Mouse (Mus musculus): ENCODE measurements at regions not wholly inside any gene's neighbourhood (a gene's known extent, or its start where the extent isn't known, plus 50 kb on each side); places are given as distances from the start of the nearest gene placed in this dataset.

DNA sequence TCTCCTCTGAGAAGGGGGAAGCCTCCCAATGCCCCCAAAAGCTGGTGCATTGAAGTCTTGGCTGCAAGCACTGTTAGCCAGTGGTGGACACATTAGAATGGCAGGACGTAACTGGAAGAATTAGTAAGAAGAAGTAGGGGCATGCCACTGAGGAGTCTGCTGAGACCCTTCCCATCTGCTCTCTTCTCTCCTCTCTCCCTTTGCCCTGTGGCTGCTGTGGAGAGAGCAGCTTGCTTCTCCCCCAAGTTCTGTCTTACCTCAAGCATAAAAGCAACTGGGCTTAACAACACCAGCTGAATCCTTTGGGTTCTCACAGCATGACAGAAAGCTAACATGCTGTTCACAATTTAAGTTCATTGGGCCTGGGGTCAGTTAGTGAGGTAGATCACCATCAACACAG lies 95.1 kb downstream of the Ptger2 start:
- Histone ChIP-seq H3K4me1 (ENCODE audit: control insufficient read depth, insufficient read depth, low read length) (peaks cover 1% of the 10 kb centered on the region; the same call in 1 of the 2 replicates), H3K4me3 (replicated peaks; ENCODE audit: control insufficient read depth, low read depth, low read length) (no peak overlapping the region), H3K27ac (ENCODE audit: control insufficient read depth, insufficient read depth, low read depth, low read length, poor library complexity) (no peak overlapping the region)
- 97% methylated on average over 1 of the region's 1 CpGs for WGBS
- TF ChIP-seq POLR2A (IDR thresholded peaks at IDR 0.05; ENCODE audit: borderline replicate concordance, control insufficient read depth, low read depth, low read length) (no peak), CTCF (IDR thresholded peaks at IDR 0.05; ENCODE audit: control insufficient read depth, insufficient read depth, low read length) (no peak)

Data from bone marrow, adult 2 months (tissue).